Comparison of ENCODE assay signal across 13 mouse cellular contexts in the genomic region with DNA sequence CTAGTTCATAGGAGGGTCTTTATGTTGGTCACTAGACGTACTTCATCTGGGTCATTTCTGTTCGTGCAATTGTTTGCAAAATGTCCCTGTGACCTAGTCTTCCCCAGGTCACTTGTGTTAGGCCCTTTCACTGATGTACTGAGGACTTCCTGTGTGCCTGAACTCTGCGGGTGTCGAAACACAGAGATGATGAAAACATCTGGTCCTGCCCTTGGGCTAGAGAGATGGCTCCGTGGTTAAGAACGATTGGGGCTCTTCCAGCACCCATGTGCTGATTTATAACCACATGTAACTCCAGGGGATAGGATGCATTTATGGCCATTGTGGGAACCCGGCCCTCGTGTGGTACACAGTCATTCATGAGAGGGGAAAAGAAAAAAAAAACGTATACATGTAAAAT.
"Had no signal": no experiment of that assay in that cellular context is flagged by ENCODE, and none has a peak within 500 bp of the region (broad histone marks: within the 10 kb centered on the region; RNA-seq: fewer than 3 reads in every experiment).

No protein-coding gene starts in this region.

- H3K4me3 ChIP-seq: limb, embryonic 13.5 days; liver, embryonic 15.5 days; midbrain, embryonic 12.5 days; myocyte; neural tube, embryonic 15.5 days had no signal

- DNase-seq: kidney, adult 11 months; kidney, postnatal 10 days; left cerebral cortex, postnatal 4 days; lung, postnatal 10 days; lung, postnatal 4 days; right cerebral cortex, adult 18-20 months; right cerebral cortex, postnatal 25 days; thymus, postnatal 25 days had no signal

- H3K27ac ChIP-seq: limb, embryonic 13.5 days; liver, embryonic 15.5 days; midbrain, embryonic 12.5 days; neural tube, embryonic 15.5 days had no signal
